Mouse (Mus musculus) ES-Bruce4 (cell line): ENCODE measurements around the gene Olfr738. TPM values are rescaled to one million over a fixed set of nuclear protein-coding genes. Genes with fewer than 3 reads are reported as not detected.

ENCODE experiments used
- H3K27ac ChIP-seq: 2 replicates; pipeline ENCODE4 v1.5.1; 2012; ENCODE audit warnings: low read length, inconsistent platforms; ENCODE audit not compliant: insufficient read depth
- H3K27me3 ChIP-seq: 2 replicates; pipeline ENCODE4 v1.6.1; 2012; ENCODE audit warnings: mild to moderate bottlenecking, low read length, inconsistent platforms; ENCODE audit not compliant: control insufficient read depth, poor library complexity, insufficient read depth, severe bottlenecking
- H3K36me3 ChIP-seq: 2 replicates; pipeline ENCODE4 v1.6.1; 2012; ENCODE audit warnings: inconsistent platforms, mild to moderate bottlenecking, low read length, moderate library complexity; ENCODE audit not compliant: control insufficient read depth, poor library complexity, insufficient read depth, severe bottlenecking
- H3K4me1 ChIP-seq: one replicate; pipeline ENCODE4 v1.8.1; 2011; ENCODE audit warnings: low read length; ENCODE audit not compliant: control insufficient read depth, insufficient read depth
- H3K4me3 ChIP-seq: 2 replicates; pipeline ENCODE4 v1.5.1; 2011; ENCODE audit warnings: low read depth, mild to moderate bottlenecking, low read length
- H3K9ac ChIP-seq: 2 replicates; pipeline ENCODE4 v1.6.1; 2012; ENCODE audit warnings: low read depth, mild to moderate bottlenecking, inconsistent platforms; ENCODE audit not compliant: poor library complexity, severe bottlenecking
- H3K9me3 ChIP-seq: replicated peaks from 2 replicates; pipeline ENCODE4 v1.6.1; 2012; ENCODE audit warnings: mild to moderate bottlenecking, low read length, inconsistent platforms; ENCODE audit not compliant: control insufficient read depth, poor library complexity, insufficient read depth, severe bottlenecking
- CTCF ChIP-seq: IDR thresholded peaks from one replicate; pipeline ENCODE4 v1.8.1; 2011; ENCODE audit warnings: low read depth, low read length
- EP300 ChIP-seq: IDR thresholded peaks from 2 replicates; pipeline ENCODE4 v1.6.1; 2011; ENCODE audit warnings: low read depth, low read length; ENCODE audit not compliant: insufficient read depth
- POLR2A ChIP-seq: IDR thresholded peaks from one replicate; pipeline ENCODE4 v1.8.1; 2011; ENCODE audit warnings: low read length; ENCODE audit not compliant: insufficient read depth
- polyA plus RNA-seq: library from polyadenylated mRNA; stranded (reverse); fragments of >200 nt; gene quantifications from 2 replicates; pipeline ENCODE4 v1.2.4, GENCODE M21; 2011; ENCODE audit warnings: low read depth; ENCODE audit not compliant: missing spikeins, insufficient read depth, insufficient read length

The Olfr738 gene
- not detected in 2 replicates for polyA plus RNA-seq

DNA sequence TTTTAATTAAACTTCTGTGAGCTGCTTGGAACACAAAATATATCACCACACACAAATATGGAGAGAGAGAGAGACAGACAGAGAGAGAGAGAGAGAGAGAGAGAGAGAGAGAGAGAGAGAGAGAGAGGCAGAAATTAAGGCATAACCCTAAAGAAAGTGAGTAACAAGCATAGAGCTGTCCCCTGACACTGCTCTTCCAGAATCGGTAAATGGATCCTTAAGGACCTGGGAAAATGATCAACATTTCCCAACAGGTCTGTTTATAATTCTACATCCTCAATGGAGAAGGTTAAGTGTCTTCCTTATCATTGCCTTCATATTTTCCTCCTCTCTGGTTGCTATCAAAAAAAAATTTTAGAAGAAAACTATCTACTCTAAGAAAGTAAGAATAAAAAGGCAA lies at the start of gene Olfr738:
TSS of gene Olfr738 (plus strand) at position 301 of the 400 bp plus-strand sequence.
- TF ChIP-seq EP300 (no peak), POLR2A (no peak), CTCF (no peak)
- H3K27ac ChIP-seq, result no peak within 1 kb of the TSS
- no peaks in the 10 kb centered on the region for H3K9me3 ChIP-seq
- no peaks in the 10 kb centered on the region for H3K36me3 ChIP-seq
- no peaks in the 10 kb centered on the region for H3K4me1 ChIP-seq
- H3K9ac ChIP-seq, result no peak within 1 kb of the TSS
- no peaks in the 10 kb centered on the region for H3K27me3 ChIP-seq
- H3K4me3 ChIP-seq, result no peak within 1 kb of the TSS

DNA sequence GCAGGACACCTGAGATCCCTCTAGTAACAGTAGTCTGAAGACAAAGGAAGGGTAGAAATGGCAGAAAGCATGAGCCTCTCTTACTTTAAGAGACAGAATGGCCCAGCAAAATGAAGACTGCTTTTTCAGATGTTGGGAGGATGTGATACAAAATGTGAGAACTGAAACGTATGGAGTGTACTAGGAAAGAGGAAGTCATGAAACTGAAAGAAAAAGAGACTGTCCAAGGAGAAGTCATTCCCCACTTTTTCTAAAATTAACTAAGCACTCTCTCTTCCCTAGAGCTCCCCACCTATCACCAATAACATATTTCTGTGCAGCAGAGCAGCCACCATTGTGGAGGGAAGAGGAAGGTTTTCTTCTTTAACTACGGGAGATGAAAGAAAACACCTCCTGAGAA lies 49.8 kb upstream of the Olfr738 start, which contains the start of gene Tlr11:
TSS of gene Tlr11 (plus strand) at position 322 of the 400 bp plus-strand sequence.
- no peaks in the 10 kb centered on the region for H3K4me1 ChIP-seq
- no peak within 1 kb of the TSS for H3K4me3 ChIP-seq
- H3K36me3 ChIP-seq, result no peaks in the 10 kb centered on the region
- no peak within 1 kb of the TSS for H3K9ac ChIP-seq
- no peak for TF ChIP-seq CTCF
- no peak for TF ChIP-seq POLR2A
- no peak for TF ChIP-seq EP300
- no peaks in the 10 kb centered on the region for H3K27me3 ChIP-seq
- H3K27ac ChIP-seq, result no peak within 1 kb of the TSS
- no peaks in the 10 kb centered on the region for H3K9me3 ChIP-seq

DNA sequence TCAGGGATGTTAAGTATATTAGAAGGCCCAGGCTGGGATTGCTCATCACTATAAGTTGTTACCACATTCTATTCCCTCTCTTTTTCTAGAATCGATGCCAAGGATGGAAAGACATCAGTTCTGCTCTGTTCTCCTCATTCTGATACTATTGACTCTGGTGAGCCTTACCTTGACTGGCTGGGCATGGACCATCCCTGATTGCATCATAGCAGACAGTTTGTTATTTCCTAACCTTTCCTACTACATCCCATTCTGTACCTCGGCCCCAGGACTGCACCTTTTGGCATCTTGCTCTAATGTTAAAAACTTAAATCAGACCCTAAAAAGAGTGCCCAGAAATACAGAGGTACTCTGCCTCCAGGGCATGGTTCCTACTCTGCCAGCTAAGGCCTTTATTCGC lies 46.9 kb upstream of the Olfr738 start:
- Histone ChIP-seq H3K36me3 (no peaks in the 10 kb centered on the region), H3K9ac (no peak overlapping the region), H3K4me3 (no peak overlapping the region), H3K4me1 (no peaks in the 10 kb centered on the region), H3K27me3 (no peaks in the 10 kb centered on the region), H3K27ac (no peak overlapping the region), H3K9me3 (no peaks in the 10 kb centered on the region)
- TF ChIP-seq CTCF (no peak), POLR2A (no peak), EP300 (no peak)

DNA sequence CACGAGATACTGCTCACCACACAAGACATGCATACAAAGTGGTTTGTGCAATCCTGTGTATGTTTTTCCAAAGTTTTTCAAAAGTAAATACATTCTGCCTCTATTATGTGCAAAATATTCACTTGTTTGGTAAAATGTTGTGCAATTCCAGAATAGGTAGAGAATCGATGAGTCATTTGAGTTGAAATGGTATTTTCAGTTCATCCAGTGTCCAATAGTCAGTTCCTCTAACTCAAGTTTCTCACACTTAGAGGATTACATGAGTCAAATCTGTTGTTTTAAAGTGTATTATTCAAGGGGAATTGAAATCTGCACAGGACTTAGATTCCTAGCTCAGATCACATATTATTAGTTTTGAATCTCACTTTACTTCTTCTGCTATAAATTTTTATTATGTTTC lies 43.8 kb upstream of the Olfr738 start:
- Histone ChIP-seq H3K27ac (no peak overlapping the region), H3K27me3 (no peaks in the 10 kb centered on the region), H3K9me3 (no peaks in the 10 kb centered on the region), H3K4me1 (no peaks in the 10 kb centered on the region), H3K4me3 (no peak overlapping the region), H3K36me3 (no peaks in the 10 kb centered on the region), H3K9ac (no peak overlapping the region)
- TF ChIP-seq CTCF, result no peak
- TF ChIP-seq POLR2A, result no peak
- TF ChIP-seq EP300, result no peak

DNA sequence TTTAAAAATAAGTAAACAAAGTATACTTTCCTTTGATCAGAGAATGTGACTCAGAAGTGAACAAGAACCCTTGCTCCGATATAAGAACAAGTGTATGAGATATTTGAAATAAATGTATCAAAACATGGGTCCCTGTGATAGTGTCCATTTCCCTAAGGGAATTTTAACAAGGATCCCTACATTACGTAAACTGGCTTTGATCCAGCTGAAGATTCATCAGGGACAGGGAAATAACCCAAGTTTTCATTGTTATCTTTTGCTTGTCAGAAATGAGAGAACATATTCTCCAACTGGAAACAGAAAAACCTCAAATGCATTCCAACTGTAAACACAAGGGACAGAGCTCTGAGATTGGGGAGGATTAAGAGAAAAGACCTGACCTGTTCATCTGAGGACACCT lies 26.5 kb upstream of the Olfr738 start, which contains the start of gene Olfr736:
TSS of gene Olfr736 (plus strand) at position 301 of the 400 bp plus-strand sequence.
- no peak within 1 kb of the TSS for H3K27ac ChIP-seq
- H3K4me1 ChIP-seq, result no peaks in the 10 kb centered on the region
- no peaks in the 10 kb centered on the region for H3K27me3 ChIP-seq
- H3K9me3 ChIP-seq, result no peaks in the 10 kb centered on the region
- no peak within 1 kb of the TSS for H3K4me3 ChIP-seq
- H3K36me3 ChIP-seq, result no peaks in the 10 kb centered on the region
- TF ChIP-seq CTCF (no peak), POLR2A (no peak), EP300 (no peak)
- H3K9ac ChIP-seq, result no peak within 1 kb of the TSS

DNA sequence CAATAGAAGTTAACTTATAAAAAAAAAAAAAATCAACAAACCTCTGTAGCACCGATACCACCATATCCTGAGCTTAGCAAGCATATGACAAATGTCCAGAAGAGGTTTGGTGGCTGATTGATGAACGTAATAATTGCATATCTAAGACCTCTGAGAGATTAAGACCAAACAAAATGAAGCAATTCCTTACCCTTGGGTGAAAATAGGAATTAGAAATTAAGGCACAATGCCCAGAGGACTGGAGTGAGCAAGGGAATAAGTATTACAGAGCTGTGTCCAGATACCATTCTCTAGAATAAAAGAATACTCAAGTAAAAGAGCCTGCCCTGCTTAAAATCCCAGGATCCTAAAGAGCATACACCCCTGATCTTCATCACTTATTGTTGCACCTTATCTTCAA lies 11.0 kb downstream of the Olfr738 start, which contains the start of gene Olfr739:
TSS of gene Olfr739 (plus strand) at position 301 of the 400 bp plus-strand sequence.
- TF ChIP-seq CTCF (no peak), POLR2A (no peak), EP300 (no peak)
- H3K9me3 ChIP-seq, result no peaks in the 10 kb centered on the region
- no peaks in the 10 kb centered on the region for H3K4me1 ChIP-seq
- H3K27me3 ChIP-seq, result no peaks in the 10 kb centered on the region
- no peak within 1 kb of the TSS for H3K27ac ChIP-seq
- H3K36me3 ChIP-seq, result no peaks in the 10 kb centered on the region
- no peak within 1 kb of the TSS for H3K9ac ChIP-seq
- H3K4me3 ChIP-seq, result no peak within 1 kb of the TSS
